Mouse (Mus musculus): ENCODE results near the gene Schip1.

- TF ChIP-seq CTCF (IDR thresholded peaks at IDR 0.05; ENCODE audit: insufficient read depth, low read length) (no peak), POLR2A (IDR thresholded peaks at IDR 0.05; ENCODE audit: borderline replicate concordance, extremely low read depth, low read depth, low read length) (no peak)
Observed at GRCm38 (mm10) chr3:68419792-68420191, 355.2 kb downstream of the Schip1 start.

All from lung, adult 2 months (tissue).